Mouse (Mus musculus) limb, embryonic 13.5 days (tissue): ENCODE data around the gene Manbal. TPM values are rescaled to one million over a fixed set of nuclear protein-coding genes. Genes with fewer than 3 reads are reported as not detected.

Experiments
- ATAC-seq: fragments of 200-750 bp; cut with Nextera tagmentation; 2 replicates; pipeline ENCODE4 v1.8.0; 2017; ENCODE audit warnings: low read depth, moderate number of reproducible peaks, moderate TSS enrichment; ENCODE audit not compliant: low FRiP score
- H3K27ac ChIP-seq: fragments of 300-500 bp; sonication (generic); 2 replicates; pipeline ENCODE4 v1.5.1; 2015; ENCODE audit warnings: inconsistent platforms, mild to moderate bottlenecking, moderate library complexity
- H3K27me3 ChIP-seq: fragments of 300-500 bp; sonication (generic); 2 replicates; pipeline ENCODE4 v1.6.1; 2015; ENCODE audit warnings: mild to moderate bottlenecking, inconsistent platforms
- H3K36me3 ChIP-seq: fragments of 300-500 bp; sonication (generic); 2 replicates; pipeline ENCODE4 v1.6.1; 2015; ENCODE audit warnings: inconsistent platforms, mild to moderate bottlenecking, moderate library complexity
- H3K4me1 ChIP-seq: fragments of 300-500 bp; sonication (generic); 2 replicates; pipeline ENCODE4 v1.6.1; 2015; ENCODE audit warnings: inconsistent platforms
- H3K4me2 ChIP-seq: fragments of 300-500 bp; sonication (generic); replicated peaks from 2 replicates; pipeline ENCODE4 v1.6.1; 2015; ENCODE audit warnings: inconsistent platforms, mild to moderate bottlenecking, moderate library complexity
- H3K4me3 ChIP-seq: fragments of 300-500 bp; sonication (generic); 2 replicates; pipeline ENCODE4 v1.5.1; 2015; ENCODE audit warnings: moderate library complexity, mild to moderate bottlenecking, inconsistent platforms
- H3K9ac ChIP-seq: fragments of 300-500 bp; sonication (generic); 2 replicates; pipeline ENCODE4 v1.6.1; 2015; ENCODE audit warnings: mild to moderate bottlenecking, inconsistent platforms
- H3K9me3 ChIP-seq: fragments of 300-500 bp; sonication (generic); 2 replicates; pipeline ENCODE4 v1.6.1; 2016; ENCODE audit warnings: inconsistent platforms
- WGBS: fragments of 180-500 bp; shearing (Covaris S2); methylation state at CpG from one replicate; pipeline ENCODE4 v1.1.7; 2015; 5-methylcytosine and 5-hydroxymethylcytosine counted together
- polyA plus RNA-seq: library from polyadenylated mRNA; unstranded; fragments of >200 nt; fragmentation: Nextera tagmentation; extraction: Ambion mirVana; gene quantifications from 2 replicates; pipeline ENCODE4 v1.2.1, GENCODE M21; 2015

Gene Manbal
- polyA plus RNA-seq, 1 experiment from 2014 or later, result 93.8 TPM

DNA sequence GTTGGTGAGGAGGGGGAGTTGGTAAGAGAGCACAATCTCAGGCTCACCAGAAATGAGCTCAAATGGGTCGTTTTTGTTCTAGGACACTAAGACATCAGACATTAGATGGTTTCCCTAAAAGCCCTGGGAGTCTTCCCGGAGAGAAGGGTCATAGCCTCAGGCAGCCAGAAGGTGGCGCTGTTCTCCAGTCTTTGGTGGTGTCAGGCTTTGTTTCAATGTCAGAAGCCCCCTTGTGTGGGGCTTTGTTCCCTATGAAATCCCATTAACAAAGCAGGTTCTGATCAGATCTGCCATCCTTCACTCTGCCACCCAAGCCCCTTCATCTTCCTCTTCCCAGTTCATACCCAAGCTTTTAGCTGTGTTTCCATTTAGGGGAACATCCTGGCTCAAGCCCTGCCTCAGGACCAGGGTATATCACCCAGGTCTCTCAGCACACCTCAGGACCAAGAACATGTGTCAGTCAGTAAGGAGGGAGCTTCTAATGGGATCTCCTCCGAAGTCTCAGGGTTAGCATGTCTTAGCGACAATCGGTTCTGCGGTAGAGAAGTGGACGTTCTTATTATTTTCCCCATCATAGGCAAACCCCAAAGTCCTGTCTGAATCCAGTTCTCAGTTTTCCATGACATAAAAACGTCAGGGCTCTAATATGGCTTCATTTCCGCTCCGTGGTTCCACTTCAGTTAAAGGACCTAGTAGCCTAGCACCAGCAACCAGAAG is 25.7 kb upstream of the Manbal start:
- Histone ChIP-seq H3K36me3 (no peaks in the 10 kb centered on the region), H3K4me3 (no peak overlapping the region), H3K27me3 (no peaks in the 10 kb centered on the region), H3K9me3 (no peaks in the 10 kb centered on the region), H3K4me1 (peaks cover 28% of the 10 kb centered on the region), H3K9ac (no peak overlapping the region), H3K27ac (no peak overlapping the region; the same call in 1 of the 2 replicates), H3K4me2 (no peak overlapping the region)
- peak; percentile 37; the same call in 1 of the 2 replicates for ATAC-seq
- WGBS, result 43% methylated on average over 11 of the region's 11 CpGs

DNA sequence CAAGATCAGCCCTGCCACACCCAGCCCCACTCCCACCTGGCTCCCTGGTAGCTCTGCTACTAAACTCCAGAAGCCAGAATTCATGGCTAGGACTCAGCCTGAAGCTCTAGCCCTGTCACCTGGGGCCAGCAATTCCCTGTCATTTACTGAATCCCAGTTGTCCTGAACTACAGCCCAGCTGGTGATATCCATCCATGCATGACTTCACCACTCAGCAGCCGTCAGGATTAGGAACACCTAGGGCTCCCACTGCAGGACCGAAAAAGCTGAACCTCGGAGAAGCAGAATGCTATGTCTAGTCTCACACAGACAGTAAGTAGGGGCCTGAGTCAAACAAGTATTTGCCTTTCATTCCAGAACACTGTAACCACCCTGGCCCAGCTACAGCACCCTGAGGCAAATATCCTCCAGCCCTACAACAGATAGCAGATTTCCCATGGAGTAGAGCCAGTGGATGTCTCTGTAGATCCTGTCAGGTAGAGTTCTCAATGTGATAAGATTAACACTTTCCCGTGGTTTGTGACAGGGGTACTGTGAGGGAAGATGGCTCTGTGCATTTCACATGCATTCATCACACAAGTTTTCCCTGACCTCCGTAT is 25.0 kb upstream of the Manbal start:
- Histone ChIP-seq H3K4me3 (no peak overlapping the region), H3K36me3 (no peaks in the 10 kb centered on the region), H3K27ac (no peak overlapping the region), H3K4me2 (no peak overlapping the region), H3K9ac (peak overlapping the region; percentile 35; the same call in 1 of the 2 replicates), H3K4me1 (peaks cover 31% of the 10 kb centered on the region), H3K9me3 (no peaks in the 10 kb centered on the region), H3K27me3 (no peaks in the 10 kb centered on the region)
- ATAC-seq, result no peak
- WGBS, result 56% methylated on average over 5 of the region's 5 CpGs

GRCm38 (mm10) chr2:157343337-157343736 is 24.1 kb upstream of the Manbal start:
- no peak for ATAC-seq
- WGBS, result 67% methylated on average over 6 of the region's 6 CpGs
- peaks cover 37% of the 10 kb centered on the region for H3K4me1 ChIP-seq
- no peak overlapping the region for H3K4me2 ChIP-seq
- no peak overlapping the region for H3K27ac ChIP-seq
- no peak overlapping the region for H3K4me3 ChIP-seq
- H3K9ac ChIP-seq, result no peak overlapping the region
- no peaks in the 10 kb centered on the region for H3K9me3 ChIP-seq
- no peaks in the 10 kb centered on the region for H3K27me3 ChIP-seq
- H3K36me3 ChIP-seq, result no peaks in the 10 kb centered on the region

DNA sequence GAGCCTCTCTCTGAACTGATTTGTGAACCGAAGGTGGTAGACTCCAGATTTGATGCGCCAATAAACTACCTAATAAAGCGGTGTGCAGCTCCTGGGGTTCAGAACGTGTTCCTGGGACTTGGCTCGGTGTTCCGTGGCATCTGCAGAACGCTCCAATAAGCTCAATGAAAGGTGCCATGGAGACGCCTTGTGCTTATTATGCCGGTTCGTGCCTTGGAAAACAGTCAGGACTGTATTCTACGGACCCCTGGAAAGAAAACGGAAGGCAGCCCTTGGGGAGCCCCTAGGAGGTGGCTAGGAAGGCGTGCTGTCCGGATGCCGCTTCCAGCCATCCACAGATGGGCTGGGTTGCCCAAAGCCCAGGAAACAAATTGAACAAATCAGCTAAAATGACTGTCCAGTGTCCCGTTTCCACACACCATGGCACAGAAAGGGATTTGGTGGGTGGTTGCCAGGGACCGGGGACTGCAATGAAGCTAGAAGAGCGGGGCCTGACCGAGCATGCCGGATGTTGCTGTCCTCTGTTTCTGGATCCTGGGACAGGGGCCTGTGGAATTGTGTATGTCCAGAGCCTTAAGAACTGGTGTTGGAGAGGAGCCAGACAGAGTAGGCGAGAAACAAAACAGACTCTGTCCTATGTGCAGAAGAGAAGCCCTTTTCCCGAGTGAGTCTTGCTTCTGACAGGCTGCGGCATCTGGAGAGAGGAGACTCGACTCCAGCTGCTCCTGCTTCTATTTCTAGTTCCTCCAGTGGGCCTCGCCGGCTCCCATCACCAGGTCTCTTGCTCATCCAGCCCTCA is 19.8 kb upstream of the Manbal start, which contains the start of gene Ghrh:
Gene Ghrh, minus strand, starts transcription at position 146 of the 799 bp plus-strand sequence.
- H3K4me3 ChIP-seq, result no peak within 1 kb of the TSS
- H3K4me2 ChIP-seq, result peak within 1 kb of the TSS; percentile 23; the same call in 1 of the 2 replicates
- peak; percentile 64 for ATAC-seq
- H3K9ac ChIP-seq, result peak within 1 kb of the TSS; percentile 50; the same call in 1 of the 2 replicates
- H3K27ac ChIP-seq, result peak within 1 kb of the TSS; percentile 82
- H3K27me3 ChIP-seq, result no peaks in the 10 kb centered on the region
- 57% methylated on average over 26 of the region's 26 CpGs for WGBS
- H3K4me1 ChIP-seq, result peaks cover 10% of the 10 kb centered on the region
- H3K9me3 ChIP-seq, result no peaks in the 10 kb centered on the region
- no peaks in the 10 kb centered on the region for H3K36me3 ChIP-seq

DNA sequence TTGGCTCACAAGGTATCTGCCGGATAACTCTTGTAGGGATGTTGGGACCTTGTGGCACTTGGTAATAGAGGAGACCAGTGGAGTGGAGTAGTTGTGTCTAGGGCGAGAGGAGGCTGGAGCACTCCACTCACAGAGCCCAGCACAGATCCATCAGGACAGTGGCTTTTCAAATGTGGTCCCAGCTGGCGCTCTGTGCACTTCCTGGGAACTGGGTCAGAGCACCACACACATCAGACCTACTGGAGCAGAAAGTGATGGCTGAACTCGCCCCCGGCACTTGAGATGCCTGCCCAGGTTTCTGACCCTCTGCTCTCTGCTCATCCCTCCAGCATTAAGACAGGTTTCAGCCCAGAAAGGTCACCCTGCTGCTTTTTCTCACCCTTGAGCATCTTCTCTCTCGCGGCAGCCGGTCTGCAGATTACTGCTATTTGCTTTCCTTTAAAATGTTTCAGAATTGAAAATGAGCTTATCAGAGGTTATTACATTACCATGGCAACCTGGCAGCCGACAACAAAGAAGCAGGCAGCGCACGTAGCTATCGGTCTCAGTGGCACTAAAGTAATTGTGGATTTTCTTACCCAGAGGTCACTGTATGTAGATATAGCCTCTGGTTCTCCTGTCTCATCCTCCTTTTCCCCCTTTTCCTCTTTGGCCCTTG is 18.1 kb upstream of the Manbal start:
- H3K4me3 ChIP-seq, result no peak overlapping the region
- H3K27ac ChIP-seq, result no peak overlapping the region
- H3K9me3 ChIP-seq, result no peaks in the 10 kb centered on the region
- H3K9ac ChIP-seq, result no peak overlapping the region
- no peak overlapping the region for H3K4me2 ChIP-seq
- peaks cover 19% of the 10 kb centered on the region for H3K4me1 ChIP-seq
- no peaks in the 10 kb centered on the region for H3K27me3 ChIP-seq
- 74% methylated on average over 12 of the region's 12 CpGs for WGBS
- no peak for ATAC-seq
- H3K36me3 ChIP-seq, result no peaks in the 10 kb centered on the region

DNA sequence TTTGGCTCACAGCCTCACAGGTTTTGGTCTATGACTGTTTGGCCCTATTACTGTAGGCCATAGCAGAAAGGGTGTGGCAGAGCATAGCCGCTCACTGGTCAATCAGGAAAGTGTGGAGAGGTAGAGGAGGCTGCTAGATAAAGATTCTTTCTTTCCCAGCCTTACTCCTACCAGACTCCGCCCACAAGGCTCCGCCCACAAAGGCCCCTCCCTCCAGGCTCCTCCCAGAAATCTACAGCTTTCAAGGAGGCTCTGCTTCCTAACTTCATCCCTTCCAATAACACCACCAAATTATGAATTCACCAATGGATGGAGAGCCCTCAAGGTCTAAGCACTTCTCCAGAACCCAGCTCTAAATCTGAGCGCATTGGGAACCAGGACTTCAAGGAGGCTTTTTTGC is 14.2 kb upstream of the Manbal start:
- ATAC-seq, result no peak
- Histone ChIP-seq H3K27ac (no peak overlapping the region), H3K9ac (no peak overlapping the region), H3K4me3 (no peak overlapping the region), H3K4me1 (peaks cover 13% of the 10 kb centered on the region), H3K9me3 (no peaks in the 10 kb centered on the region), H3K4me2 (no peak overlapping the region), H3K36me3 (no peaks in the 10 kb centered on the region), H3K27me3 (no peaks in the 10 kb centered on the region)
- WGBS, result 82% methylated on average over 4 of the region's 4 CpGs

DNA sequence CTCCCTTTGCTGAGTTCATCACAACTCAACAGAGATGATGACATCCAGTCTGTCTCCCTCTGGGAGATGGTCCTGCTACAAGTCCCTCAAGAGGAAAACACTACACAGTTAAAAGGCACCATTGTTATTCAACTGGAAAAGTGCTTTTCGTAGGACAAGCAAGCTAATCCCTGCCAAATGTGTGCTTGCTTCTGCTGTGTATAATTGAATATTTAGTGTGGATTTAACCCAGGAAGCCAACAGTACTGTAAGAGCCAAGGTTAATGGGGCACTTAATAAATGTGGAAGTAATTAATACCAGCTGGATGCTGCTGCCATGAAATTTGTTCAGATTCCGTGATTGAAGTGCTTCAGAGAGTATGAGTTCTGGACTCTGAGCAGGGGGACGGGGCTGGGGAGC is 13.3 kb upstream of the Manbal start:
- Histone ChIP-seq H3K4me1 (peaks cover 13% of the 10 kb centered on the region), H3K9me3 (no peaks in the 10 kb centered on the region)
- WGBS, result 17% methylated on average over 3 of the region's 3 CpGs

GRCm38 (mm10) chr2:157360028-157360427 is 7.4 kb upstream of the Manbal start:
- Histone ChIP-seq H3K4me3 (no peak overlapping the region), H3K4me1 (no peaks in the 10 kb centered on the region), H3K27ac (no peak overlapping the region), H3K36me3 (no peaks in the 10 kb centered on the region), H3K9me3 (no peaks in the 10 kb centered on the region), H3K27me3 (no peaks in the 10 kb centered on the region), H3K4me2 (no peak overlapping the region), H3K9ac (no peak overlapping the region)
- ATAC-seq, result no peak
- 80% methylated on average over 5 of the region's 5 CpGs for WGBS

More for the DNA sequence above, 13.3 kb upstream of the Manbal start:
- H3K36me3 ChIP-seq, result no peaks in the 10 kb centered on the region
- no peak overlapping the region for H3K4me2 ChIP-seq
- peak overlapping the region; percentile 55; the same call in 1 of the 2 replicates for H3K27ac ChIP-seq
- no peaks in the 10 kb centered on the region for H3K27me3 ChIP-seq
- no peak overlapping the region for H3K9ac ChIP-seq
- no peak overlapping the region for H3K4me3 ChIP-seq
- no peak for ATAC-seq

- Histone ChIP-seq H3K27me3 (no peaks in the 10 kb centered on the region), H3K9ac (no peak overlapping the region), H3K36me3 (no peaks in the 10 kb centered on the region), H3K4me2 (no peak overlapping the region), H3K4me3 (no peak overlapping the region), H3K4me1 (peaks cover 4% of the 10 kb centered on the region), H3K27ac (no peak overlapping the region), H3K9me3 (no peaks in the 10 kb centered on the region)
- WGBS, result 67% methylated on average over 3 of the region's 3 CpGs
- no peak for ATAC-seq
These were observed 4.4 kb upstream of the Manbal start for GRCm38 (mm10) chr2:157363031-157363430.

DNA sequence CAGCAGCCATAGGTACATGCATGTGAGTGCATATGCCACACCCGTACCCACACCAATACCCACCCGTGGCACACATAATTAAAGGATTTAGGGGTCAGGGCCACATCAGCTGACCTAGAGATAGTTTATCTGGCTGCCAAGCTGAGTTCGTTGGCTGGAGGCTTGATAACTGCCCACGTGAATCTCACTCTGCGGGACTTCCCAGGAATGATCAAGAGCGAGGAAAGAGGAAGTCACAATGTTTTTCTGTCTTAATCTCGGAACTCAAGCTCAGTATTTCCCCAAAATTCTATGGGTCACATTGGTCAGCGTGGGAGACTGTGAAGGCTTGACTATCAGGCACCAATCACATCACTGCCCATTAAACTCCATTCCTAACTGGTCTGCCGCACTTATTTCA is 632 bp upstream of the Manbal start:
- peak overlapping the region; percentile 74 for H3K4me3 ChIP-seq
- H3K9ac ChIP-seq, result no peak overlapping the region; the same call in 1 of the 2 replicates

GRCm38 (mm10) chr2:157367991-157368390 is 597 bp downstream of the Manbal start:
- Histone ChIP-seq H3K27ac (peak overlapping the region; percentile 87), H3K9ac (peak overlapping the region; percentile 93), H3K36me3 (0 out of 2 replicates have a peak, but pooled peaks cover 4% of the 10 kb centered on the region), H3K27me3 (no peaks in the 10 kb centered on the region), H3K4me2 (peak overlapping the region; percentile 83), H3K4me1 (peaks cover 23% of the 10 kb centered on the region), H3K4me3 (peak overlapping the region; percentile 74), H3K9me3 (no peaks in the 10 kb centered on the region)
- WGBS, result 3% methylated on average over 13 of the region's 13 CpGs
- ATAC-seq, result 0 out of 2 replicates have a peak, but pooled peaks have one; percentile 29

More for the DNA sequence above, 632 bp upstream of the Manbal start:
- Histone ChIP-seq H3K4me2 (peak overlapping the region; percentile 83), H3K27ac (no peak overlapping the region), H3K36me3 (0 out of 2 replicates have a peak, but pooled peaks cover 4% of the 10 kb centered on the region), H3K4me1 (peaks cover 20% of the 10 kb centered on the region), H3K9me3 (no peaks in the 10 kb centered on the region), H3K27me3 (no peaks in the 10 kb centered on the region)
- no peak for ATAC-seq
- 85% methylated on average over 9 of the region's 9 CpGs for WGBS
